Mouse (Mus musculus) forebrain, embryonic 15.5 days (tissue): ENCODE results near the gene Calcrl. TPM values are rescaled to one million over a fixed set of nuclear protein-coding genes. Genes with fewer than 3 reads are reported as not detected.

Experiments
- ATAC-seq: fragments of 200-750 bp; cut with Nextera tagmentation; replicated peaks from 2 replicates; pipeline ENCODE4 v1.8.0; 2017; ENCODE audit warnings: mild to moderate bottlenecking, moderate TSS enrichment, moderate library complexity
- H3K27ac ChIP-seq: fragments of 300-500 bp; sonication (generic); replicated peaks from 2 replicates; pipeline ENCODE4 v1.5.1; 2015; ENCODE audit warnings: mild to moderate bottlenecking, inconsistent platforms
- H3K27me3 ChIP-seq: fragments of 300-500 bp; sonication (generic); 2 replicates; pipeline ENCODE4 v1.6.1; 2015; ENCODE audit warnings: inconsistent platforms
- H3K36me3 ChIP-seq: fragments of 300-500 bp; sonication (generic); 2 replicates; pipeline ENCODE4 v1.6.1; 2015; ENCODE audit warnings: mild to moderate bottlenecking, inconsistent platforms
- H3K4me1 ChIP-seq: fragments of 300-500 bp; sonication (generic); 2 replicates; pipeline ENCODE4 v1.6.1; 2015; ENCODE audit warnings: inconsistent platforms
- H3K4me2 ChIP-seq: fragments of 300-500 bp; sonication (generic); replicated peaks from 2 replicates; pipeline ENCODE4 v1.6.1; 2015; ENCODE audit warnings: mild to moderate bottlenecking, inconsistent platforms
- H3K4me3 ChIP-seq: fragments of 300-500 bp; sonication (generic); 2 replicates; pipeline ENCODE4 v1.5.1; 2015; ENCODE audit warnings: mild to moderate bottlenecking, inconsistent platforms
- H3K9ac ChIP-seq: fragments of 300-500 bp; sonication (generic); replicated peaks from 2 replicates; pipeline ENCODE4 v1.6.1; 2015; ENCODE audit warnings: mild to moderate bottlenecking, inconsistent platforms
- H3K9me3 ChIP-seq: fragments of 300-500 bp; sonication (generic); 2 replicates; pipeline ENCODE4 v1.6.1; 2016; ENCODE audit warnings: inconsistent platforms
- WGBS: fragments of 180-500 bp; shearing (Covaris S2); methylation state at CpG from one replicate; pipeline ENCODE4 v1.1.7; 2015; ENCODE audit warnings: mixed read lengths; 5-methylcytosine and 5-hydroxymethylcytosine counted together
- polyA plus RNA-seq: library from polyadenylated mRNA; unstranded; fragments of >200 nt; fragmentation: Nextera tagmentation; extraction: Ambion mirVana; gene quantifications from 2 replicates; pipeline ENCODE4 v1.2.1, GENCODE M21; 2015

The Calcrl gene
- polyA plus RNA-seq, 1 experiment from 2014 or later, result 6.9 TPM

- no peak overlapping the region for H3K27ac ChIP-seq
- peaks cover 5% of the 10 kb centered on the region; the same call in 1 of the 2 replicates for H3K4me1 ChIP-seq
- H3K4me3 ChIP-seq, result no peak overlapping the region
- H3K4me2 ChIP-seq, result no peak overlapping the region
- H3K27me3 ChIP-seq, result no peaks in the 10 kb centered on the region
- no peaks in the 10 kb centered on the region for H3K36me3 ChIP-seq
- 81% methylated on average over 11 of the region's 11 CpGs for WGBS
- H3K9ac ChIP-seq, result no peak overlapping the region
- H3K9me3 ChIP-seq, result no peaks in the 10 kb centered on the region
- ATAC-seq, result no peak
Observed at GRCm38 (mm10) chr2:84387394-84388022, 37.7 kb downstream of the Calcrl start.

GRCm38 (mm10) chr2:84386563-84387393, 38.4 kb downstream of the Calcrl start:
- Histone ChIP-seq H3K27ac (no peak overlapping the region), H3K4me3 (no peak overlapping the region), H3K4me2 (no peak overlapping the region), H3K4me1 (peaks cover 5% of the 10 kb centered on the region; the same call in 1 of the 2 replicates), H3K9ac (no peak overlapping the region), H3K9me3 (no peaks in the 10 kb centered on the region), H3K36me3 (no peaks in the 10 kb centered on the region), H3K27me3 (no peaks in the 10 kb centered on the region)
- ATAC-seq, result no peak
- 49% methylated on average over 18 of the region's 18 CpGs for WGBS

- H3K9me3 ChIP-seq, result no peaks in the 10 kb centered on the region
- WGBS, result 67% methylated on average over 6 of the region's 6 CpGs
- peaks cover 5% of the 10 kb centered on the region; the same call in 1 of the 2 replicates for H3K4me1 ChIP-seq
- H3K36me3 ChIP-seq, result no peaks in the 10 kb centered on the region
- no peaks in the 10 kb centered on the region for H3K27me3 ChIP-seq
- no peak overlapping the region for H3K27ac ChIP-seq
- ATAC-seq, result no peak
- no peak overlapping the region for H3K9ac ChIP-seq
- no peak overlapping the region for H3K4me3 ChIP-seq
- no peak overlapping the region for H3K4me2 ChIP-seq
Observed at GRCm38 (mm10) chr2:84384911-84385693, 40.1 kb downstream of the Calcrl start.

- Histone ChIP-seq H3K4me1 (peaks cover 5% of the 10 kb centered on the region; the same call in 1 of the 2 replicates), H3K9me3 (no peaks in the 10 kb centered on the region), H3K4me2 (no peak overlapping the region), H3K4me3 (no peak overlapping the region), H3K36me3 (no peaks in the 10 kb centered on the region), H3K27ac (no peak overlapping the region), H3K27me3 (no peaks in the 10 kb centered on the region), H3K9ac (no peak overlapping the region)
- ATAC-seq, result no peak
- 87% methylated on average over 4 of the region's 4 CpGs for WGBS
Observed at GRCm38 (mm10) chr2:84383828-84384227, 41.4 kb downstream of the Calcrl start.

- no peak overlapping the region for H3K4me3 ChIP-seq
- ATAC-seq, result no peak
- H3K4me2 ChIP-seq, result no peak overlapping the region
Observed at GRCm38 (mm10) chr2:84382556-84382955, 42.7 kb downstream of the Calcrl start.

GRCm38 (mm10) chr2:84381997-84382396, 43.2 kb downstream of the Calcrl start:
- WGBS, result 88% methylated on average over 5 of the region's 5 CpGs
- no peak overlapping the region for H3K4me2 ChIP-seq

More at GRCm38 (mm10) chr2:84382556-84382955, 42.7 kb downstream of the Calcrl start:
- Histone ChIP-seq H3K27me3 (no peaks in the 10 kb centered on the region), H3K4me1 (peaks cover 5% of the 10 kb centered on the region; the same call in 1 of the 2 replicates), H3K9me3 (no peaks in the 10 kb centered on the region), H3K27ac (no peak overlapping the region), H3K36me3 (no peaks in the 10 kb centered on the region), H3K9ac (no peak overlapping the region)

GRCm38 (mm10) chr2:84380816-84381215, 44.4 kb downstream of the Calcrl start:
- Histone ChIP-seq H3K4me2 (no peak overlapping the region), H3K9ac (no peak overlapping the region), H3K27ac (no peak overlapping the region), H3K4me1 (peaks cover 2% of the 10 kb centered on the region; the same call in 1 of the 2 replicates), H3K36me3 (no peaks in the 10 kb centered on the region), H3K27me3 (no peaks in the 10 kb centered on the region), H3K9me3 (no peaks in the 10 kb centered on the region), H3K4me3 (no peak overlapping the region)
- ATAC-seq, result 0 out of 2 replicates have a peak, but pooled peaks have one; percentile 32
- 72% methylated on average over 11 of the region's 11 CpGs for WGBS

More at GRCm38 (mm10) chr2:84381997-84382396, 43.2 kb downstream of the Calcrl start:
- no peaks in the 10 kb centered on the region for H3K27me3 ChIP-seq
- ATAC-seq, result no peak
- no peak overlapping the region for H3K27ac ChIP-seq
- no peaks in the 10 kb centered on the region for H3K36me3 ChIP-seq
- H3K4me1 ChIP-seq, result peaks cover 5% of the 10 kb centered on the region; the same call in 1 of the 2 replicates
- no peaks in the 10 kb centered on the region for H3K9me3 ChIP-seq
- no peak overlapping the region for H3K9ac ChIP-seq
- H3K4me3 ChIP-seq, result no peak overlapping the region

GRCm38 (mm10) chr2:84378678-84379077, 46.5 kb downstream of the Calcrl start:
- no peak for ATAC-seq
- 91% methylated on average over 5 of the region's 5 CpGs for WGBS
- Histone ChIP-seq H3K9me3 (no peaks in the 10 kb centered on the region), H3K4me2 (no peak overlapping the region), H3K27me3 (no peaks in the 10 kb centered on the region), H3K4me3 (no peak overlapping the region), H3K27ac (no peak overlapping the region), H3K4me1 (no peaks in the 10 kb centered on the region), H3K9ac (no peak overlapping the region), H3K36me3 (no peaks in the 10 kb centered on the region)

- Histone ChIP-seq H3K36me3 (no peaks in the 10 kb centered on the region), H3K9ac (no peak overlapping the region), H3K4me2 (no peak overlapping the region), H3K27ac (no peak overlapping the region), H3K4me1 (no peaks in the 10 kb centered on the region), H3K4me3 (no peak overlapping the region), H3K9me3 (no peaks in the 10 kb centered on the region), H3K27me3 (no peaks in the 10 kb centered on the region)
- 91% methylated on average over 5 of the region's 5 CpGs for WGBS
- ATAC-seq, result no peak
Observed at GRCm38 (mm10) chr2:84369256-84369655, 56.0 kb downstream of the Calcrl start.

- Histone ChIP-seq H3K36me3 (no peaks in the 10 kb centered on the region), H3K4me1 (no peaks in the 10 kb centered on the region), H3K9ac (no peak overlapping the region), H3K9me3 (no peaks in the 10 kb centered on the region), H3K27me3 (no peaks in the 10 kb centered on the region), H3K4me2 (no peak overlapping the region), H3K27ac (no peak overlapping the region), H3K4me3 (no peak overlapping the region)
- ATAC-seq, result no peak
Observed at GRCm38 (mm10) chr2:84366742-84367141, 58.5 kb downstream of the Calcrl start.

- ATAC-seq, result no peak
- no peak overlapping the region for H3K4me3 ChIP-seq
- no peaks in the 10 kb centered on the region for H3K4me1 ChIP-seq
- H3K9me3 ChIP-seq, result no peaks in the 10 kb centered on the region
- WGBS, result 81% methylated on average over 3 of the region's 3 CpGs
- no peaks in the 10 kb centered on the region for H3K27me3 ChIP-seq
- no peak overlapping the region for H3K27ac ChIP-seq
- H3K4me2 ChIP-seq, result no peak overlapping the region
- H3K36me3 ChIP-seq, result no peaks in the 10 kb centered on the region
- H3K9ac ChIP-seq, result no peak overlapping the region
Observed at GRCm38 (mm10) chr2:84365266-84365665, 59.9 kb downstream of the Calcrl start.
